Mouse (Mus musculus) lung, postnatal 25 days (tissue): ENCODE data around the gene Nbea.

Source experiments
- DNase-seq: peaks from one replicate; pipeline ENCODE4 v3.0.0; 2022; ENCODE audit warnings: low spot score

Nbea gene

GRCm38 (mm10) chr3:55828481-55829256 lies 354.8 kb downstream of the Nbea start:
- DNase-seq: no peak

DNA sequence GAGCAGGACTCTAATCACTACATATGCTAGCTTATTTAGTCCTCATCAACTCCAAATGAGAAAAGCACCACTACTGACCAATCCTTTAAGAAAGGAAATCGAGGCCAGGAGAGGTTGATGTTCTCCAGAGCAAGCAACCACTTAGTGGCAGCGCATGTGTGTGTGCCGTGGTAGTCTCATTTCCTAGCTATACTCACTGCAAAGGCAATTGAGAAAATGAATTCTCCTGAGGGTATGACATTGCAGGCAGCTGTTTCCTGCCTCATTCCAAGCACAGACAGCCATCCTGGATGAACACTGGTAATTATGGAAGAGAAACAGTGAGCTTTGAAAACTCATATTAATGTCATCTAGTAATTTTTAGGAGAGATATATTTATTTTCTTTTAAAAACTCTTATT lies 358.6 kb downstream of the Nbea start:
- DNase-seq: no peak

- DNase-seq: no peak
Measured at GRCm38 (mm10) chr3:55819598-55819997, 363.9 kb downstream of the Nbea start.

DNA sequence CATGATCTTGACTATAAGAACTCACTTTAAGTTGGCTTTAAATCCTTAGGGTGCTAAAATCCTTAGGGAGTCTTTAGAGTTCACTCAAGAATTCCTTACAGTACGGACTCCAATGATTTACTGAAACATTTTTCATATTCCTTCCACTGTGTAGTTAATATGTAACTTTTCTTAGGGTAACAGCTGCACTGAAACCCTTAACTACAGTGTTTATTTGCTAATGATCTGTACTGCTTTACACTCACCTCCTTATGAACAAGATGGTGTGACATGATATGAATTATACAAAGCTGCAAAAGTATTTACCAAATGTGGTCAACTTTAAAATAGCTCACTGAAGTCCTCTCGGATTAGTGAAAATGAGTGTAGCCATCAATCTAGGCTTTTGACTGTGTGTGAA lies 365.4 kb downstream of the Nbea start:
- no peak for DNase-seq

DNA sequence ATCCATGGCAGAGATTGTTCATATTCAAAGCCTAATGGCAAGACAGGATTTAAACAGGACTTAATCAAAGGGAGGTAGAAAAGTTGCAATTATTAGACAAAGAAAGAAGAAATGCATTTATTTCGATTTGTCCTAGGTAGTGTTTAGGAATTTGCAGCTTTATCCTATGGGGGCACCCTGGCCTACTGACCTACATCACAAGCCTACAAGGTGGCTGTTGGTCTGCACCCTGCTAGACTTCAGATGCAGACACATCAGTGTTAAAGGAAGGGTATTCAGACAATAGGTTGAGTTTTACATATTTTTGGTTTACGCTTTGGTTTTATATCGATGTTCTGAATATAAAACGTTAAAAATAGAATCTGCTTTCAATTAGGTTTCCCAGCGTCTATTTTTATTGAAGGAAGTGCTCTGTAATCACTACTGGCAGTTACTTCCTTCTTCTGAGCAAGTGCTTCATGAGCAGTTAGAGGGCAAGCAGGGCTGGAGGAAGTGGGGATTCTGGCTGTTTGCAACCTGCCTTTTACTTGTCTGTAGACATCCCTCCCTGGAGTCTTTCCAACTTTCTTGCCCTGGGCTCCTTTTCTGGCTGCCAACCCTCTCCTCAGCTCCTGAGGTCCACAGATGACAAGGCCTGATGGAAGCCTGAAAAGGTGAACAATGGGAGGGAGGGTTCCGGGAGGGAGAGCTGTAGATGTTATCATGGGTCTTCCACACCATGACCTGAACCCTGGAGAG lies 366.7 kb downstream of the Nbea start:
- peak; percentile 3 for DNase-seq

DNA sequence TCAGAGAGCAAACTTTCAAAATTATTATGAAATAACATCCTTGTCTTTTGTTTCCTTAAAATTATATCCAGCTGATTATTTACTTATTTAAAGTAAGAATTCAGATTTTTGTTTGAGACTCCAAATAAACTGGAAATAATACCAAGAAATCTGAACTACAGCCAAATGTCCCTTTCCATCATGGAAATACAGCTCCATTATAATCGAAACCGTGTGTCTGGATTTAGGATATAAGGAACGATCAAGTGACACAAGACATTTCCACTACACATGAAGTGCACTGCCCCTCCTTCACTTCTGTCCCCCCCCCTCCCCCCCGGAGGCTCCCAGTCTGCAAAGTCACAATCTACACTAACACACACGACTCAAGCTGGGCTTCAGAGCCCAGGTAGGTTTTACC lies 367.4 kb downstream of the Nbea start:
- no peak for DNase-seq

- no peak for DNase-seq
Measured at GRCm38 (mm10) chr3:55814993-55815625, 368.4 kb downstream of the Nbea start.

GRCm38 (mm10) chr3:55794768-55795167 lies 388.7 kb downstream of the Nbea start:
- DNase-seq: no peak

GRCm38 (mm10) chr3:55793842-55794575 lies 389.5 kb downstream of the Nbea start:
- DNase-seq: peak; percentile 34

GRCm38 (mm10) chr3:55792251-55792650 lies 391.2 kb downstream of the Nbea start:
- no peak for DNase-seq

DNA sequence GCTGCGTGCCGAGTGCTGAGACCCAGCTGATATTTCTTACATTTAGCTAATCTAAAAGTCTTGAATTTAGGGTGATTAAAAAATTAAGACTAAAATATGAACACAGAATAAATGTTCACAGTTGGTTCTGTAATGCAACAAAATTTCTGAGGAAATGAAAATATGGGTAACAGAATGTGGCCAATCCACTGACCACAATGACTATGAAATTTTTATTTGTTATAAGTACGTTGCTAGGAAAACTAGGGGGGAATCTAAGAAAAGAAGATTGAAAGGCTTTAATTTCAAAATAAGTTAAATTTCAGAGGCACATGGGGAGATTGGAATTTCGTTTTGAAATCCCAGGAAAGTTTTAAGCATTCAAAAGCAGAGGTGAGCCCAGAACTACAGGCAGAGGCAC lies 392.9 kb downstream of the Nbea start:
- DNase-seq: no peak

DNA sequence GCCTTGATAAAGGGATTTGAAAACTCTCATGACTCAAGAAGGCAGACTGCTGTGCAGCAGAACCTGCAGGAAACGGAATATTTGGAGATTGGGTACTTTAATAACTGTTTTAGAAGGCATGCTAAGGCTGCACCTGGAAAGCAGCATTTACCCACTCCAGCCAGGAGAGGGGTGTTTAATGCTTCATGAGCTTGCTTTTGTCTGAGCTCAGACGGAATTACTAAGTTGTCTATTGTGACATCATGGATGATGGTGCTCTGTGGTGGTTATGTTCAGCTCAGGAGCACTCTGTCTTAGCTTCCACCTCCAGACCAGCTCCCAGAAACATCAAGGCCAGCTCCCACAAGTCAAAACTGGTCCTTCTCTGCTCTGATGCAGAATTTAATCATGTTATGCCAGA lies 393.6 kb downstream of the Nbea start:
- no peak for DNase-seq

- DNase-seq: no peak
Measured at GRCm38 (mm10) chr3:55788621-55789201, 394.8 kb downstream of the Nbea start.

DNA sequence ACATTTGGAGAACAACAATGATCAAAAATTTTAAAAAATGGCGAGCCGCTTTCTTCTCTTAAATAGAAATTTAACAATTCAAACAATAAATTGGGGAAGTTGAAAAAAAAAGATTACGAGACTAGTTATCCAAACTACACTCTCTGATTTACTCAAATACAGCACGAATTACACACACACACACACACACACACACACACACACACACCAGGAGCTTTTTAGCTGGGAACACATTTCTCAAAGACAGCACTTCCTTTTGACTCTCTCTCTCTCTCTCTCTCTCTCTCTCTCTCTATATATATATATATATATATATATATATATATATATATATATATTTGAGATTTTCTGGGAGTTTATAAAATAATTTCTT lies 395.3 kb downstream of the Nbea start:
- no peak for DNase-seq

DNA sequence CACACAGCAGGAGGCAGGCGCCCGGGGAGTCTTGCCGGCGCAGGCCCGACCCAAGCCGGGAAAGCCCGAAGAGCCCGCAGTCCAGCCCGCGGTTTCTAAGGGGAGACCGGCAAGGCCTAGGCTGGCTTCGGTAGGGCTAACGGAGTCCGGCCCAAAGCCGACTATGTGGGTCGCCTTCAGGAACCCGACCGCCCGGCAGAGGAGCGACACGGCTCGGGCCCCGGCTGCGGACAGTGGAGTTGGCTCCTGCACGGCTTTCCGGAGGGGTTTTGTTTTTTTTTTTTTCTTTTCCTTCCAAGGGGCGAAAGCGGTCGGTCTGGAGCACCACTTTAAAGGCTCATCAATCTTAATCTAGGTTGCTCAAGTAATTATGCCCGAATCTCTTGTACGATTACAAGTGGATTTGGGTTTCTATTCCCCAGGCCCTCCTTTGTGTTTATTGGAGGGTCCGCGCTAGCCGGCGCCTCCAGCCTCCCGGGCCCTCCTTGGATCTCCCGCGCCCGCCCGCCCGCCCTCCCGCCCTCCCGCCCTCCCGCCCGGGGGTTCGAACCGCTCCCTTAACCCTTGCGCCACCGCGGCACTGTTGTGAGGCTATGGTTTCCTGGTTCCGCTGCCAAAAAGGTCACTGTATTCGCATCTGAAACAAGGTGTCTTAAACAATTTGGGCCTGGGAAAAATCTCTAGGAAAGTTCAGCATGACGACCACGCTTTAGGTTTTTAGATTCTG lies 395.9 kb downstream of the Nbea start:
- peak; percentile 13 for DNase-seq

- DNase-seq: no peak
Measured at GRCm38 (mm10) chr3:55786835-55787486, 396.5 kb downstream of the Nbea start.

- no peak for DNase-seq
Measured at GRCm38 (mm10) chr3:55785981-55786725, 397.3 kb downstream of the Nbea start.

GRCm38 (mm10) chr3:55785266-55785980 lies 398.1 kb downstream of the Nbea start:
- no peak for DNase-seq

GRCm38 (mm10) chr3:55784101-55784500 lies 399.4 kb downstream of the Nbea start:
- DNase-seq: no peak
